Mouse (Mus musculus) hindbrain, postnatal 0 days (tissue): Measurements from ENCODE around the gene Olfr222. TPM values are rescaled to one million over a fixed set of nuclear protein-coding genes. Genes with fewer than 3 reads are reported as not detected.
A peak's percentile ranks its signal among the peaks of the same experiment; 100 is the strongest.

Experiments
- ATAC-seq: fragments of 200-750 bp; cut with Nextera tagmentation; 2 replicates; pipeline ENCODE4 v1.8.0; 2017; ENCODE audit warnings: mild to moderate bottlenecking, moderate TSS enrichment, moderate library complexity
- DNase-seq: peaks from one replicate; pipeline ENCODE4 v3.0.0-alpha.2; 2015; ENCODE audit warnings: low spot score
- H3K27ac ChIP-seq: fragments of 300-500 bp; sonication (generic); 2 replicates; pipeline ENCODE4 v1.5.1; 2014; ENCODE audit warnings: mild to moderate bottlenecking
- H3K27me3 ChIP-seq: fragments of 300-500 bp; sonication (generic); 2 replicates; pipeline ENCODE4 v1.6.1; 2014; ENCODE audit warnings: low read length, mixed read lengths; ENCODE audit not compliant: insufficient read depth
- H3K36me3 ChIP-seq: fragments of 300-500 bp; sonication (generic); 2 replicates; pipeline ENCODE4 v1.6.1; 2014; ENCODE audit warnings: low read length, mixed read lengths; ENCODE audit not compliant: insufficient read depth
- H3K4me1 ChIP-seq: fragments of 300-500 bp; sonication (generic); 2 replicates; pipeline ENCODE4 v1.6.1; 2014; ENCODE audit warnings: antibody characterized with exemption, low read length, mixed read lengths; ENCODE audit not compliant: insufficient read depth
- H3K4me2 ChIP-seq: fragments of 300-500 bp; sonication (generic); 2 replicates; pipeline ENCODE4 v1.6.1; 2014; ENCODE audit warnings: low read depth, mild to moderate bottlenecking, low read length, moderate library complexity, mixed read lengths
- H3K4me3 ChIP-seq: fragments of 300-500 bp; sonication (generic); 2 replicates; pipeline ENCODE4 v1.5.1; 2014; ENCODE audit warnings: low read length
- H3K9ac ChIP-seq: fragments of 300-500 bp; sonication (generic); replicated peaks from 2 replicates; pipeline ENCODE4 v1.6.1; 2014; ENCODE audit warnings: mild to moderate bottlenecking, low read length, moderate library complexity, mixed read lengths
- H3K9me3 ChIP-seq: fragments of 300-500 bp; sonication (generic); 2 replicates; pipeline ENCODE4 v1.6.1; 2016; ENCODE audit warnings: low read length, mixed read lengths
- CTCF ChIP-seq: IDR thresholded peaks from 2 replicates; pipeline ENCODE4 v1.5.1; 2016; ENCODE audit warnings: antibody characterized with exemption, control low read depth, low read depth
- WGBS: fragments of 180-500 bp; shearing (Covaris S2); extraction: QIAGEN DNeasy Blood & Tissue Kit; methylation state at CpG from one replicate; pipeline ENCODE4 v1.1.7; 2014; 5-methylcytosine and 5-hydroxymethylcytosine counted together
- polyA plus RNA-seq: library from polyadenylated mRNA; unstranded; fragments of >200 nt; fragmentation: Nextera tagmentation; extraction: Ambion mirVana; gene quantifications from 2 replicates; pipeline ENCODE4 v1.2.1, GENCODE M21; 2015
- total RNA-seq: library from RNA; depleted of rRNA; stranded (reverse); fragments of >200 nt; gene quantifications from 2 replicates; pipeline ENCODE4 v1.2.3, GENCODE M21; 2014

Gene Olfr222
- total and polyA plus RNA-seq, 2 experiments from 2014 or later = not detected

GRCm38 (mm10) chr11:59544005-59544404, 32.0 kb downstream of the Olfr222 start:
- Histone ChIP-seq H3K4me3 (no peak overlapping the region), H3K36me3 (no peaks in the 10 kb centered on the region), H3K4me1 (no peaks in the 10 kb centered on the region), H3K9me3 (no peaks in the 10 kb centered on the region), H3K9ac (no peak overlapping the region), H3K27me3 (no peaks in the 10 kb centered on the region), H3K27ac (no peak overlapping the region), H3K4me2 (no peak overlapping the region)
- DNase-seq = no peak
- TF ChIP-seq CTCF = no peak
- 86% methylated on average over 9 of the region's 9 CpGs for WGBS
- no peak for ATAC-seq

GRCm38 (mm10) chr11:59543376-59543775, 32.7 kb downstream of the Olfr222 start:
- no peaks in the 10 kb centered on the region for H3K27me3 ChIP-seq
- H3K4me3 ChIP-seq = no peak overlapping the region
- no peak for TF ChIP-seq CTCF
- no peaks in the 10 kb centered on the region for H3K9me3 ChIP-seq
- H3K36me3 ChIP-seq = no peaks in the 10 kb centered on the region
- no peak overlapping the region for H3K9ac ChIP-seq
- ATAC-seq (no peak), DNase-seq (no peak)
- no peak overlapping the region for H3K27ac ChIP-seq
- H3K4me1 ChIP-seq = no peaks in the 10 kb centered on the region
- no peak overlapping the region for H3K4me2 ChIP-seq
- WGBS = 85% methylated on average over 3 of the region's 3 CpGs

- ATAC-seq (no peak), DNase-seq (no peak)
- H3K9ac ChIP-seq = no peak overlapping the region
- H3K27ac ChIP-seq = no peak overlapping the region
- no peak overlapping the region for H3K4me2 ChIP-seq
- H3K4me1 ChIP-seq = no peaks in the 10 kb centered on the region
- WGBS = 84% methylated on average over 6 of the region's 6 CpGs
- no peaks in the 10 kb centered on the region for H3K9me3 ChIP-seq
- H3K4me3 ChIP-seq = no peak overlapping the region
- no peak for TF ChIP-seq CTCF
- H3K27me3 ChIP-seq = no peaks in the 10 kb centered on the region
- no peaks in the 10 kb centered on the region for H3K36me3 ChIP-seq
Measured at GRCm38 (mm10) chr11:59542442-59542841, 33.6 kb downstream of the Olfr222 start.

- no peaks in the 10 kb centered on the region for H3K27me3 ChIP-seq
- H3K36me3 ChIP-seq = no peaks in the 10 kb centered on the region
- WGBS = 55% methylated on average over 3 of the region's 3 CpGs
- no peak within 1 kb of the TSS for H3K27ac ChIP-seq
- no peak within 1 kb of the TSS for H3K4me3 ChIP-seq
- no peaks in the 10 kb centered on the region for H3K9me3 ChIP-seq
- no peak for ATAC-seq
- H3K4me1 ChIP-seq = no peaks in the 10 kb centered on the region
- no peak for TF ChIP-seq CTCF
- H3K9ac ChIP-seq = 0 out of 2 replicates have a peak within 1 kb of the TSS, but pooled peaks have one; percentile 9
- no peak for DNase-seq
- H3K4me2 ChIP-seq = no peak within 1 kb of the TSS
Measured at GRCm38 (mm10) chr11:59541324-59541723, 34.7 kb downstream of the Olfr222 start, which contains the start of gene Nlrp3. Gene Nlrp3, plus strand, starts transcription at chr11:59541568.

- no peaks in the 10 kb centered on the region for H3K9me3 ChIP-seq
- no peak for TF ChIP-seq CTCF
- H3K4me3 ChIP-seq = no peak overlapping the region
- no peak overlapping the region for H3K27ac ChIP-seq
- H3K4me2 ChIP-seq = no peak overlapping the region
- no peaks in the 10 kb centered on the region for H3K4me1 ChIP-seq
- no peak for DNase-seq
- no peak for ATAC-seq
- WGBS = 84% methylated on average over 3 of the region's 3 CpGs
- H3K36me3 ChIP-seq = no peaks in the 10 kb centered on the region
- H3K27me3 ChIP-seq = no peaks in the 10 kb centered on the region
- 0 out of 2 replicates have a peak overlapping the region, but pooled peaks have one; percentile 9 for H3K9ac ChIP-seq
Measured at GRCm38 (mm10) chr11:59540123-59540522, 35.9 kb downstream of the Olfr222 start.

- H3K36me3 ChIP-seq = no peaks in the 10 kb centered on the region
- no peaks in the 10 kb centered on the region for H3K4me1 ChIP-seq
- no peak overlapping the region for H3K4me3 ChIP-seq
- peak overlapping the region; percentile 65; the same call in 1 of the 2 replicates for H3K27ac ChIP-seq
- H3K4me2 ChIP-seq = peak overlapping the region; percentile 27; the same call in 1 of the 2 replicates
- H3K27me3 ChIP-seq = no peaks in the 10 kb centered on the region
- TF ChIP-seq CTCF = peak; percentile 59
- ATAC-seq (peak; percentile 74; the same call in 1 of the 2 replicates), DNase-seq (peak; percentile 77)
- no peak overlapping the region for H3K9ac ChIP-seq
- 34% methylated on average over 11 of the region's 11 CpGs for WGBS
- H3K9me3 ChIP-seq = no peaks in the 10 kb centered on the region
Measured at GRCm38 (mm10) chr11:59538387-59538786, 37.6 kb downstream of the Olfr222 start.

GRCm38 (mm10) chr11:59537218-59538130, 38.6 kb downstream of the Olfr222 start:
- H3K36me3 ChIP-seq = no peaks in the 10 kb centered on the region
- no peaks in the 10 kb centered on the region for H3K27me3 ChIP-seq
- 62% methylated on average over 16 of the region's 16 CpGs for WGBS
- H3K4me1 ChIP-seq = no peaks in the 10 kb centered on the region
- H3K9me3 ChIP-seq = no peaks in the 10 kb centered on the region
- H3K4me3 ChIP-seq = no peak overlapping the region
- peak; percentile 47 for TF ChIP-seq CTCF
- H3K9ac ChIP-seq = no peak overlapping the region
- DNase-seq (peak; percentile 17), ATAC-seq (no peak)
- no peak overlapping the region for H3K27ac ChIP-seq
- no peak overlapping the region for H3K4me2 ChIP-seq
